Mouse (Mus musculus) inflammation-experienced regulatory T-cells, adult 16 weeks (primary cell): ENCODE data around the gene Olfr1014. TPM values are rescaled to one million over a fixed set of nuclear protein-coding genes. Genes with fewer than 3 reads are reported as not detected.

ENCODE experiments used
- polyA plus RNA-seq: library from polyadenylated mRNA; unstranded; fragments of 100-300 nt; shearing (Covaris generic); gene quantifications from one replicate; pipeline ENCODE4 v1.2.1, GENCODE M21; 2017

Gene Olfr1014
- polyA plus RNA-seq, result not detected

DNA sequence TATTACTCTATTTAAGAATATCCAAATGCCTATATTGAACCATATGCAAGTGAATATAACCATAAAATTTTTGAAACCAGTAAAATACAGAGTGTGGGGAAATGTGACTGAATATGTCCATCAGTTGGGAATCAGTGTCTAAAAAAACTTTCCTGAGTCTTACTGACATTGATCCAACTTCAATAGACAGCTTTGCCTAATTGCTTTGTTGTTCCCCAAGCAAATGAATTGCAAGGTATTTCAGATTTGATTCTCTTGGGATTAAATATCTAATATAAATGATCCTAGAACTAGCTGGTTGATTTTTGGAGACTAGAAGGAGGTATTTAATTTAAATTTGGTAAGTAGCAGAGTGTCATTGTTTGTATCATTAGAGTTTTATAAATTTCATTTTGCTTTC lies at the start of gene Olfr1014:
TSS of gene Olfr1014 (plus strand) at position 301 of the 400 bp plus-strand sequence.

GRCm38 (mm10) chr2:85762666-85763065 lies 9.8 kb upstream of the Olfr1014 start, which contains the start of gene Olfr1012:
Olfr1012 (minus strand) TSS chr2:85762766.

GRCm38 (mm10) chr2:85766798-85767197 lies 5.7 kb upstream of the Olfr1014 start, which contains the start of gene Olfr1013:
Olfr1013 (plus strand) TSS chr2:85767098.

DNA sequence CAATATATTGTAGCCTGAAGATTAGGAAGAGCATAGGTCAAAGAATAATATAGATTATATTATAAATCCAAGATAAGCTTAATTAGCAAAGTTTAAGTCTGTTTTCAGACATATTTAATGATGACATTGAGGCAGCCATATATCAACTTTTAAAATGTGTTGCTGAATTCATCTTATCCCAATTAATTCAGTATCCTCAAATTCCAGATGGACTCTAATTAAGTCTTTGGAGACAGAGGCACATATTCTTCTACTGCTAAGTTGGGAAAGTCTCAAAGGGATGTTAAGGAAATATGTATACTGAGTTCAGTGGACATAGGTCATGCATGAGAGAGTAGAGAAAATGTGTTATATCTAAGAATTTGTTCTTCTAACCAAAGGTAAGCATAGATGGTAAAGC lies 9.2 kb downstream of the Olfr1014 start, which contains the start of gene Olfr1015:
TSS of gene Olfr1015 (plus strand) at position 301 of the 400 bp plus-strand sequence.

DNA sequence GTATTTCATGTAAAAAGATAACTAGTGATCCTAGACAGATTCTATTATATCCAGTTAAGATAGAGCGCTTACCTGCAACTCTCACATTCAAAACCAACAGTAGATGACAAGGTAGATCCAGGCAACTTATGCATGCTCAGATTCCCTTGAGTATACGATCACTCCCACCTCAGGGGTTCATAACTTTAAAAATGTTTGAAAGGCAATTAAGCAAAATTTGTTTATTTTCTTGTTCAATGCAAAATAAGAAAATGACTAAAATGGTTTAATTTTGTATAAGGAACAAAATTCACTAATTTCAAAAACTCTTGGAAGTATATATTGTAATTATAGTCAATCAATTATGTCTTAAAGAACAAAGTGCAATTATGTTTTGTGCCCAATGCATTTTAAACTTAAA lies 29.9 kb downstream of the Olfr1014 start, which contains the start of gene Olfr1016:
TSS of gene Olfr1016 (minus strand) at position 101 of the 400 bp plus-strand sequence.

GRCm38 (mm10) chr2:85818179-85818578 lies 45.7 kb downstream of the Olfr1014 start, which contains the start of gene Olfr1018:
Olfr1018 (plus strand) TSS chr2:85818479.

Other genes with a start within 250 kb of the Olfr1014 start
- gene Olfr996, start 193.5 kb upstream of the Olfr1014 start, polyA plus RNA-seq, result not detected
- gene Olfr998, start 183.8 kb upstream of the Olfr1014 start, polyA plus RNA-seq, result not detected
- not detected for gene Olfr1000, start 160.8 kb upstream of the Olfr1014 start, polyA plus RNA-seq
- gene Olfr1002, start 122.0 kb upstream of the Olfr1014 start, polyA plus RNA-seq, result not detected
- not detected for gene Olfr154, start 108.3 kb upstream of the Olfr1014 start, polyA plus RNA-seq
- gene Olfr1006, start 93.9 kb upstream of the Olfr1014 start, polyA plus RNA-seq, result not detected
- not detected for gene Olfr1008, start 83.3 kb upstream of the Olfr1014 start, polyA plus RNA-seq
- not detected for gene Olfr1009, start 57.3 kb upstream of the Olfr1014 start, polyA plus RNA-seq
- not detected for gene Olfr1012, start 9.9 kb upstream of the Olfr1014 start, polyA plus RNA-seq
- not detected for gene Olfr1013, start 5.6 kb upstream of the Olfr1014 start, polyA plus RNA-seq
- not detected for gene Olfr1015, start 9.3 kb downstream of the Olfr1014 start, polyA plus RNA-seq
- not detected for gene Olfr1016, start 29.8 kb downstream of the Olfr1014 start, polyA plus RNA-seq
- not detected for gene Olfr1018, start 45.8 kb downstream of the Olfr1014 start, polyA plus RNA-seq
- not detected for gene Olfr1019, start 72.8 kb downstream of the Olfr1014 start, polyA plus RNA-seq
- gene Olfr1020, start 74.3 kb downstream of the Olfr1014 start, polyA plus RNA-seq, result not detected
- not detected for gene Olfr1022, start 95.9 kb downstream of the Olfr1014 start, polyA plus RNA-seq
- not detected for gene Olfr1023, start 112.9 kb downstream of the Olfr1014 start, polyA plus RNA-seq
- gene Olfr1024, start 132.3 kb downstream of the Olfr1014 start, polyA plus RNA-seq, result not detected
- gene Olfr1025-ps1, start 142.5 kb downstream of the Olfr1014 start, polyA plus RNA-seq, result not detected
- gene Olfr1026, start 148.8 kb downstream of the Olfr1014 start, polyA plus RNA-seq, result not detected
- gene Olfr1028, start 177.7 kb downstream of the Olfr1014 start, polyA plus RNA-seq, result not detected
- not detected for gene Olfr1029, start 201.2 kb downstream of the Olfr1014 start, polyA plus RNA-seq
- not detected for gene Olfr1030, start 206.6 kb downstream of the Olfr1014 start, polyA plus RNA-seq
- gene Olfr1031, start 217.6 kb downstream of the Olfr1014 start, polyA plus RNA-seq, result not detected
- gene Olfr1032, start 232.8 kb downstream of the Olfr1014 start, polyA plus RNA-seq, result not detected
- not detected for gene Olfr1033, start 247.9 kb downstream of the Olfr1014 start, polyA plus RNA-seq